Mouse (Mus musculus): ENCODE measurements around the gene Hopx. TPM values are rescaled to one million over a fixed set of nuclear protein-coding genes. Genes with fewer than 3 reads are reported as not detected.

The Hopx gene
- total and polyA plus RNA-seq, 3 experiments: 26.8 to 43.4 TPM; not detected in 1

- Histone ChIP-seq H3K4me1 (ENCODE audit: control insufficient read depth in 1 of 2, insufficient read depth in 2 of 2, low read length in 2 of 2) (peaks cover 13 to 22% of the 10 kb centered on the region in 2 experiments; a peak in 3 of 4 replicates), H3K27ac (ENCODE audit: control insufficient read depth, low read depth, low read length) (no peak overlapping the region), H3K9ac (ENCODE audit: control insufficient read depth, low read depth, low read length, poor library complexity, severe bottlenecking) (no peak overlapping the region), H3K79me2 (ENCODE audit: control insufficient read depth, insufficient read depth, low read length, poor library complexity) (no peaks in the 10 kb centered on the region; the same call in 1 of the 2 replicates), H3K4me3 (ENCODE audit: control insufficient read depth in 1 of 2, insufficient read depth in 1 of 2, low read depth in 2 of 2, low read length in 2 of 2) (no peak overlapping the region), H3K36me3 (ENCODE audit: control insufficient read depth in 1 of 2, insufficient read depth in 2 of 2, low read length in 2 of 2) (peaks cover 0 to 17% of the 10 kb centered on the region in 2 experiments; a peak in 2 of 4 replicates), H3K9me3 (replicated peaks; ENCODE audit: insufficient read depth, low read length) (no peaks in the 10 kb centered on the region), H3K27me3 (ENCODE audit: control insufficient read depth in 1 of 2, insufficient read depth in 2 of 2, low read length in 2 of 2) (no peaks in the 10 kb centered on the region)
- DNase-seq (ENCODE audit: low read depth, low spot score): no peak
- no peak for TF ChIP-seq JUND (IDR thresholded peaks at IDR 0.05; ENCODE audit: low read depth, low read length)
- no peak for TF ChIP-seq CTCF (IDR thresholded peaks at IDR 0.05 in 2 of 3, conservative IDR thresholded peaks at IDR 0.05 in 1 of 3; ENCODE audit: control insufficient read depth in 1 of 3, insufficient read depth in 1 of 3, low read depth in 2 of 3, low read length in 3 of 3, poor library complexity in 1 of 3, severe bottlenecking in 1 of 3)
Measured at GRCm38 (mm10) chr5:77144647-77145046, 29.7 kb upstream of the Hopx start.

GRCm38 (mm10) chr5:77143076-77143475 lies 28.2 kb upstream of the Hopx start:
- H3K36me3 ChIP-seq (ENCODE audit: control insufficient read depth in 1 of 2, insufficient read depth in 2 of 2, low read length in 2 of 2): peaks cover 0 to 15% of the 10 kb centered on the region in 2 experiments; a peak in 2 of 4 replicates
- no peak for TF ChIP-seq NRF1 (IDR thresholded peaks at IDR 0.05; ENCODE audit: insufficient read depth, low read depth, low read length, poor library complexity, severe bottlenecking)
- no peak for TF ChIP-seq UBTF (IDR thresholded peaks at IDR 0.05; ENCODE audit: borderline replicate concordance, insufficient read depth, low read depth, low read length)
- no peak for TF ChIP-seq BHLHE40 (IDR thresholded peaks at IDR 0.05; ENCODE audit: borderline replicate concordance, low read depth, low read length)
- TF ChIP-seq TCF12 (IDR thresholded peaks at IDR 0.05; ENCODE audit: low read depth, low read length): no peak
- TF ChIP-seq JUND (IDR thresholded peaks at IDR 0.05; ENCODE audit: low read depth, low read length): no peak
- TF ChIP-seq NELFE (IDR thresholded peaks at IDR 0.05; ENCODE audit: low read depth, low read length): no peak
- no peak for TF ChIP-seq CTCF (IDR thresholded peaks at IDR 0.05 in 2 of 3, conservative IDR thresholded peaks at IDR 0.05 in 1 of 3; ENCODE audit: control insufficient read depth in 1 of 3, insufficient read depth in 1 of 3, low read depth in 2 of 3, low read length in 3 of 3, poor library complexity in 1 of 3, severe bottlenecking in 1 of 3)
- no peak for TF ChIP-seq ETS1 (IDR thresholded peaks at IDR 0.05; ENCODE audit: low read depth, low read length)
- no peak for TF ChIP-seq GATA1 (IDR thresholded peaks at IDR 0.05; ENCODE audit: low read depth, low read length)
- TF ChIP-seq CHD2 (IDR thresholded peaks at IDR 0.05; ENCODE audit: low read length): no peak
- TF ChIP-seq RAD21 (IDR thresholded peaks at IDR 0.05; ENCODE audit: low read depth, low read length): no peak
- TF ChIP-seq MAZ (IDR thresholded peaks at IDR 0.05; ENCODE audit: low read depth, low read length): no peak
- no peak for TF ChIP-seq GABPA (IDR thresholded peaks at IDR 0.05; ENCODE audit: low read depth, low read length)
- no peak for DNase-seq (ENCODE audit: low read depth, low spot score)
- H3K4me3 ChIP-seq (ENCODE audit: control insufficient read depth in 1 of 2, insufficient read depth in 1 of 2, low read depth in 2 of 2, low read length in 2 of 2): no peak overlapping the region
- H3K9me3 ChIP-seq (replicated peaks; ENCODE audit: insufficient read depth, low read length): no peaks in the 10 kb centered on the region
- H3K27ac ChIP-seq (ENCODE audit: control insufficient read depth, low read depth, low read length): no peak overlapping the region
- no peaks in the 10 kb centered on the region for H3K27me3 ChIP-seq (ENCODE audit: control insufficient read depth in 1 of 2, insufficient read depth in 2 of 2, low read length in 2 of 2)
- peaks cover 10 to 22% of the 10 kb centered on the region in 2 experiments; a peak in 3 of 4 replicates for H3K4me1 ChIP-seq (ENCODE audit: control insufficient read depth in 1 of 2, insufficient read depth in 2 of 2, low read length in 2 of 2)
- H3K9ac ChIP-seq (ENCODE audit: control insufficient read depth, low read depth, low read length, poor library complexity, severe bottlenecking): no peak overlapping the region
- H3K79me2 ChIP-seq (ENCODE audit: control insufficient read depth, insufficient read depth, low read length, poor library complexity): no peaks in the 10 kb centered on the region; the same call in 1 of the 2 replicates

DNA sequence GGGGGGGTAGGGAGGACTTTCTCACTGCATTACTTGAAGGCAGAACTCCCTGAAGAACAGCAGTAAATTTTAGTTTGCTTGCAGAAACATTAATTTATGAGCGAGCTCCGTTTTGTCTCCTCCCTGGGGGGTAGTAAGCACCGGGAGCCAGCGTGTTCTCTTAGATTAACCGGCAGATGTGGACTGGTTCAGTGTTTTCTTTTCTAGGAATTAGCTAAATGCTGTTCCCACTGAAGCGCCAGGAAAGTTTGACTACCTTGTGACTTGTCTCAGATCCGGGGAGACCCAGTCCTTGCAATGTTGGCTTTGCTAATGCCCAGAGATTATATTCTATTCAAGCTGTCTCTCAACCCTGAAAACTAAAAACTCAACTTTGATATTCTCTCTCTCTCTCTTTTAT lies 26.4 kb upstream of the Hopx start:
- Histone ChIP-seq H3K27me3 (ENCODE audit: control insufficient read depth in 1 of 2, insufficient read depth in 2 of 2, low read length in 2 of 2) (no peaks in the 10 kb centered on the region), H3K4me3 (ENCODE audit: control insufficient read depth in 1 of 2, insufficient read depth in 1 of 2, low read depth in 2 of 2, low read length in 2 of 2) (no peak overlapping the region), H3K27ac (ENCODE audit: control insufficient read depth, low read depth, low read length) (no peak overlapping the region), H3K4me1 (ENCODE audit: control insufficient read depth in 1 of 2, insufficient read depth in 2 of 2, low read length in 2 of 2) (peaks cover 5 to 15% of the 10 kb centered on the region in 2 experiments; a peak in 3 of 4 replicates), H3K9ac (ENCODE audit: control insufficient read depth, low read depth, low read length, poor library complexity, severe bottlenecking) (no peak overlapping the region), H3K36me3 (ENCODE audit: control insufficient read depth in 1 of 2, insufficient read depth in 2 of 2, low read length in 2 of 2) (peaks cover 0 to 11% of the 10 kb centered on the region in 2 experiments; a peak in 2 of 4 replicates), H3K79me2 (ENCODE audit: control insufficient read depth, insufficient read depth, low read length, poor library complexity) (no peaks in the 10 kb centered on the region; the same call in 1 of the 2 replicates), H3K9me3 (replicated peaks; ENCODE audit: insufficient read depth, low read length) (no peaks in the 10 kb centered on the region)
- TF ChIP-seq BHLHE40 (IDR thresholded peaks at IDR 0.05; ENCODE audit: borderline replicate concordance, low read depth, low read length): no peak
- TF ChIP-seq CHD2 (IDR thresholded peaks at IDR 0.05; ENCODE audit: low read length): no peak
- no peak for TF ChIP-seq USF2 (IDR thresholded peaks at IDR 0.05; ENCODE audit: borderline replicate concordance in 1 of 2, insufficient read depth in 1 of 2, low read depth in 1 of 2, low read length in 2 of 2)
- no peak for TF ChIP-seq MAZ (IDR thresholded peaks at IDR 0.05; ENCODE audit: low read depth, low read length)
- TF ChIP-seq RCOR1 (IDR thresholded peaks at IDR 0.05; ENCODE audit: low read depth, low read length): no peak
- TF ChIP-seq TCF12 (IDR thresholded peaks at IDR 0.05; ENCODE audit: low read depth, low read length): no peak
- TF ChIP-seq NRF1 (IDR thresholded peaks at IDR 0.05; ENCODE audit: insufficient read depth, low read depth, low read length, poor library complexity, severe bottlenecking): no peak
- TF ChIP-seq MEF2A (IDR thresholded peaks at IDR 0.05; ENCODE audit: extremely low read depth, insufficient replicate concordance, low read depth, low read length, poor library complexity, severe bottlenecking): no peak
- TF ChIP-seq MAFK (IDR thresholded peaks at IDR 0.05; ENCODE audit: borderline replicate concordance, low read depth, low read length): no peak
- TF ChIP-seq E2F4 (IDR thresholded peaks at IDR 0.05; ENCODE audit: borderline replicate concordance, low read depth, low read length): no peak
- DNase-seq (ENCODE audit: low read depth, low spot score): no peak
